ENCODE assay signal across 8 mouse cellular contexts in the genomic region with DNA sequence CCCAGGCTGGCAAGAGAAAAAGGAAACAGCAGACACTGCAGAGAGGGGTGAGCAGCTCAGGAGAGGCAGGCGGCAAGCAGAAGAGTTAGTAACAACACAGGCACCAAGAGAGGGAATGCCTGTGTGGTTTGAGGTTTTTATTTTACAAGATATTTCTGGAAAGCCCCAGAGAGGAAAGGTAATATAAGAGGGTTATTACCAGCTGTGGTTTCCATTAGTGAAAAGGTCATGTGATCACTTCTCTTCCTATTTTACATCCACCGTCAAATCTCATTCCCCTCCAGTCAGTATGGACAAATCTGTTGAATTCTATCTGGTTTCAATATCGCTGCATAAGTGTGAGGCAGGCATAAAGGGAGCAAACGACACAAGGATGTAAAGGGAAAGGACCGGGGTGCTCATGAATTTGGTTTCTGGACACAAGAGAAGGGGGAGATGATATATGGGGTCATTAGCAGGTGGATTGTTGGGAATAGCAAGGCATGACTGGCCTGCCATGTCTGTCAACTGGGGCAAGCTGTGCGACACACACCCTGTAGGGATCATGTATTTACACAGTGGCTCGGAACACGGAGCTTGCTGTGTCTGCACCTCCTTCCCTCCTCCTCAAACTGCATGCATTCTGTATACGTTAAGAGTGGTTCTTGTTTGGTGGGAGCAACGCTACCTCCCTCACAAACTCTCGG. TPM values are rescaled to one million over a fixed set of nuclear protein-coding genes. Genes with fewer than 3 reads are reported as not detected.
DNase-seq lines count a peak whose midpoint lies in the region; ATAC-seq lines count a peak whose summit lies in the region.
"Had no signal": no experiment of that assay in that cellular context is flagged by ENCODE, and none has a peak within 500 bp of the region (broad histone marks: within the 10 kb centered on the region; RNA-seq: fewer than 3 reads in every experiment).

No protein-coding gene starts in this region.

- no peak overlapping the region; the same call in 1 of the 2 replicates for H3K9ac ChIP-seq in midbrain, embryonic 14.5 days (replicated peaks; ENCODE audit: low read length)
- H3K9ac ChIP-seq: liver, embryonic 15.5 days had no signal

- H3K4me1 ChIP-seq in midbrain, embryonic 14.5 days (ENCODE audit: control insufficient read depth, insufficient read depth, low read length): no peaks in the 10 kb centered on the region
- H3K4me1 ChIP-seq: liver, embryonic 15.5 days had no signal

- no peaks in the 10 kb centered on the region for H3K36me3 ChIP-seq in midbrain, embryonic 14.5 days (ENCODE audit: control insufficient read depth, insufficient read depth, low read length)
- H3K36me3 ChIP-seq: liver, embryonic 15.5 days had no signal

- ATAC-seq in activated CD4-positive, CD25-positive, alpha-beta regulatory T cell, adult 4 months: peak; percentile 24
- ATAC-seq in erythroid progenitor cell, adult 5-6 weeks (replicated peaks; ENCODE audit: low FRiP score, poor library complexity, severe bottlenecking): 0 out of 2 replicates have a peak, but pooled peaks have one; percentile 19
- peak; percentile 6; the same call in 1 of the 2 replicates for ATAC-seq in midbrain, embryonic 14.5 days (ENCODE audit: low FRiP score, low TSS enrichment)
- ATAC-seq in erythroblast, adult 5-6 weeks (replicated peaks; ENCODE audit: low FRiP score, poor library complexity, severe bottlenecking): no peak

- no peak overlapping the region for H3K4me2 ChIP-seq in midbrain, embryonic 14.5 days (ENCODE audit: low read length)
- H3K4me2 ChIP-seq: liver, embryonic 15.5 days had no signal

- no peaks in the 10 kb centered on the region for H3K27me3 ChIP-seq in midbrain, embryonic 14.5 days (ENCODE audit: control insufficient read depth, insufficient read depth, low read length)

- peak; percentile 29 for DNase-seq in layer of hippocampus, adult 9-11 months
- no peak for DNase-seq in layer of hippocampus, postnatal 14 days (ENCODE audit: low spot score in 2 of 2)
- no peak for DNase-seq in midbrain, embryonic 14.5 days
- no peak for DNase-seq in thymus, postnatal 25 days

- H3K4me3 ChIP-seq in midbrain, embryonic 14.5 days (replicated peaks; ENCODE audit: low read depth, low read length): no peak overlapping the region
- H3K4me3 ChIP-seq: liver, embryonic 15.5 days had no signal

- 72% methylated on average over 11 of the region's 11 CpGs for WGBS in midbrain, embryonic 14.5 days

- no peaks in the 10 kb centered on the region for H3K9me3 ChIP-seq in midbrain, embryonic 14.5 days (ENCODE audit: control insufficient read depth, low read length)
- H3K9me3 ChIP-seq: liver, embryonic 15.5 days had no signal

- H3K27ac ChIP-seq in midbrain, embryonic 14.5 days (replicated peaks; ENCODE audit: low read depth, low read length): peak overlapping the region; percentile 37; the same call in 1 of the 2 replicates
- H3K27ac ChIP-seq: liver, embryonic 15.5 days had no signal

RNA-seq across cellular contexts. Expression of gene Akr1b3, which starts 24.9 kb away (rescaled TPM):
- 10 to 100 TPM; 39.7 to 42.0 TPM for total RNA-seq in layer of hippocampus, postnatal 14 days (2021)
- polyA plus RNA-seq in activated CD4-positive, CD25-positive, alpha-beta regulatory T cell, adult 4 months (2017; shearing (Covaris generic)): 100 to 1,000 TPM; 356 to 448 TPM
- total RNA-seq in erythroid progenitor cell, adult 5-6 weeks (2015; ENCODE audit: low replicate concordance): 33.2 and 46.9 TPM in 2 replicates
- total RNA-seq in erythroid progenitor cell, adult 5-6 weeks (2017; ENCODE audit: low replicate concordance): 12.5 and 16.8 TPM in 2 replicates
- polyA plus RNA-seq in midbrain, embryonic 14.5 days (2014; fragmentation: Nextera tagmentation; extraction: Ambion mirVana): 95.2 and 106 TPM in 2 replicates
- total RNA-seq in erythroblast, adult 5-6 weeks (2015; ENCODE audit: low replicate concordance): 18.6 and 72.8 TPM in 2 replicates
- 18.1 and 27.4 TPM in 2 replicates for total RNA-seq in erythroblast, adult 5-6 weeks (2017; ENCODE audit: low replicate concordance)
